Mouse (Mus musculus) megakaryocyte, embryonic 14.5 days (primary cell): Measurements from ENCODE around the gene Uqcr10. TPM values are rescaled to one million over a fixed set of nuclear protein-coding genes. Genes with fewer than 3 reads are reported as not detected.

Experiments used
- H3K27me3 ChIP-seq: replicated peaks from 2 replicates; pipeline ENCODE3; 2012; ENCODE audit warnings: inconsistent platforms
- H3K36me3 ChIP-seq: replicated peaks from 2 replicates; pipeline ENCODE3; 2012; ENCODE audit warnings: low read length, inconsistent platforms, mixed read lengths
- H3K4me1 ChIP-seq: 2 replicates; pipeline ENCODE4 v1.6.1; 2012; ENCODE audit warnings: inconsistent platforms
- H3K4me3 ChIP-seq: replicated peaks from 2 replicates; pipeline ENCODE3; 2012; ENCODE audit warnings: moderate library complexity, mild to moderate bottlenecking, inconsistent platforms
- H3K9me3 ChIP-seq: 2 replicates; pipeline ENCODE4 v1.6.1; 2012; ENCODE audit warnings: inconsistent platforms
- FLI1 ChIP-seq: IDR thresholded peaks from 2 replicates; pipeline ENCODE4 v1.6.1; 2012; ENCODE audit warnings: low read length, inconsistent platforms, mixed read lengths
- GATA1 ChIP-seq: IDR thresholded peaks from 3 replicates; pipeline ENCODE4 v1.6.1; 2012; ENCODE audit warnings: mixed read lengths, low read length, inconsistent platforms, borderline replicate concordance
- polyA plus RNA-seq: library from polyadenylated mRNA; stranded (reverse); fragments of >175 nt; gene quantifications from 2 replicates; pipeline ENCODE4 v1.2.3, GENCODE M21; 2012; ENCODE audit warnings: low replicate concordance; ENCODE audit not compliant: insufficient read depth

Uqcr10 gene
- polyA plus RNA-seq, 1 experiment: 26.4 TPM

DNA sequence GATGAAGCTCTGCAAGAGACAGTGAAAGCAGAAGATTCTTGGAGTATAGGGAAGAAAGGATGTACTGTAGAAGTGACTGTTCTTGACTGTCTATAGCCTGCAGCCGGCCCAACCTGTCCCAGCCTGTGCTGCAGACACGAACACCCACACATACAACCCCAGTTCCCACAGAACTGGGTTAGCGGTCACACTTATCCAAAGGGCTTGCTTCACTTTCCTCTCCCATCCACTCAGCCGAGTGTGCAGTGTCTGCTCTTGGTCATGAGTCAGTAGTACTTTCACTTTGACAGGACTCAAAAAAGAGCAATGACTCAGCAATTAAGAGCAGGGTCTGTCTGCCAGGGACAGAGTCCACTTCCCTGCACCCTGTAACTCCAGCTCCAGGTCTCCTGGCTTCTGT is 42.8 kb downstream of the Uqcr10 start:
- TF ChIP-seq FLI1: no peak
- no peak for TF ChIP-seq GATA1
- Histone ChIP-seq H3K27me3 (no peaks in the 10 kb centered on the region), H3K9me3 (no peaks in the 10 kb centered on the region), H3K4me3 (peak overlapping the region; percentile 86), H3K4me1 (peaks cover 57% of the 10 kb centered on the region), H3K36me3 (peaks cover 53% of the 10 kb centered on the region)

DNA sequence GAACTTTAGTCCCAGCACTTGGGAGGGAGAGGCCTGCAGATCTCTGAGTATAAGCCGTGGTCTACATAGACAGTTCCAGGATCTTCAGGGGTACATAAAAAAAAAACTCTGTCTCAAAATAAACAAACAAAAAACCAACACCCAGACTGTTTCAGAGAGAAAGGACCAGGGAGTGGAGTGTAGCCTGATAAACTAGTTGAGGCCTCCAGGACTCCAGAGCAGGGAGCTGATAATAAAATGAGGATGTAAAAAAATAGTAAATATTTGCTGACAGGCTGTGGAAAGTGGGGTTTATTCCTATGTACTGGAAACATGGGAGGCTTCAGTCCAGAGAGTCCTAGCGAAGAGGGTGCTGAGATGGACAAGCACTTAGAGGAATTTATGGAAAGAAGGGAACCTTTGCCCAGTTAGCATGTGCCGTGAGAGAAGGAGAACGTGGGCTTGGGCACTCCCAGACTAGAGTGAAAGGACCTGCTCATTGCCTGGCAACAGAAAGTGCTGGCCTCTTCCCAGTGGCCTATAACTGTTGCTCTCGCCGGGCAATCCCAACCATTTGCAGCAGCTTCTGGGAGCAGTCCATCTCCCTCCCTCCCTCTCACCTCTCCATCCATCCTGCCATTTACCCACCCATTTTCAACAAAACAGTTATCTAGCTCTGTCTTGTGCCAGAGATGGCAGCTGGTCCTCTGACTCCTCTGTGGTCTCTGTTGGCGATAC is 43.7 kb downstream of the Uqcr10 start:
- H3K4me3 ChIP-seq: peak overlapping the region; percentile 77
- peaks cover 62% of the 10 kb centered on the region for H3K36me3 ChIP-seq
- no peaks in the 10 kb centered on the region for H3K9me3 ChIP-seq
- H3K4me1 ChIP-seq: peaks cover 59% of the 10 kb centered on the region
- TF ChIP-seq FLI1: no peak
- TF ChIP-seq GATA1: no peak
- H3K27me3 ChIP-seq: no peaks in the 10 kb centered on the region

DNA sequence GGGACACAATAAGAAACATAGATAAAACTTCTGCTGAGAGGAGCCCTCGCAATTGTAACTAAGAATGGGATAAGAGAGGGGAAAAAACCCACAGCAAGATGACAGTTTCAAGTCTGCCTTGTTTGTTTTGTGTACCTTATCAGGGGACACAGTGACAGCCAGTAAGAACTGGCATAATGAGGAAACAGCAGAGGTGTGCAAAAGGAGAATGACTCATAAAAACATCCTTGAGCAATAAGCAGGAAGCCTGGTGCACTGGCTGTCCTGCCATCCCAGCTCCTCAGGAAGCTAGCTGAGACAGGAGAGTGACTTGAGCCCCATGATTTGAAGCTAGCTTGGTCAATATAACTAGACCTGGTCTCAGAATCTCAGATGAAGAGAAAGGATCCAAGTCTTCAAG is 44.3 kb downstream of the Uqcr10 start:
- Histone ChIP-seq H3K4me3 (peak overlapping the region; percentile 38), H3K9me3 (no peaks in the 10 kb centered on the region), H3K27me3 (no peaks in the 10 kb centered on the region), H3K4me1 (peaks cover 59% of the 10 kb centered on the region), H3K36me3 (peaks cover 68% of the 10 kb centered on the region)
- TF ChIP-seq FLI1: no peak
- TF ChIP-seq GATA1: no peak

Other genes with a start within 250 kb of the Uqcr10 start
- 4.3 and 8.7 TPM in 2 replicates for gene Mtmr3, start 109.5 kb downstream of the Uqcr10 start, polyA plus RNA-seq
- gene Gm11032, start 84.3 kb downstream of the Uqcr10 start, polyA plus RNA-seq: not detected in 2 replicates
- 30.5 and 53.9 TPM in 2 replicates for gene Ascc2, start 66.6 kb downstream of the Uqcr10 start, polyA plus RNA-seq
- gene Zmat5, start 336 bp upstream of the Uqcr10 start, polyA plus RNA-seq: 75.1 and 119 TPM in 2 replicates
- not detected in 2 replicates for gene Cabp7, start 42.4 kb upstream of the Uqcr10 start, polyA plus RNA-seq
- 21.2 and 59.3 TPM in 2 replicates for gene Nf2, start 145.2 kb upstream of the Uqcr10 start, polyA plus RNA-seq
- gene Nipsnap1, start 169.6 kb upstream of the Uqcr10 start, polyA plus RNA-seq: 9.5 TPM in 1 of 2 replicates, not detected in the other
- 1.1 and 3.9 TPM in 2 replicates for gene Thoc5, start 191.0 kb upstream of the Uqcr10 start, polyA plus RNA-seq
- 3.8 and 7.2 TPM in 2 replicates for gene Nefh, start 243.7 kb upstream of the Uqcr10 start, polyA plus RNA-seq